Mouse (Mus musculus) naive thymus-derived CD4-positive, alpha-beta T cell, adult 5 months (primary cell): ENCODE measurements around the gene Gm3880. TPM values are rescaled to one million over a fixed set of nuclear protein-coding genes. Genes with fewer than 3 reads are reported as not detected.

Experiments used
- polyA plus RNA-seq: library from polyadenylated mRNA; unstranded; fragments of 100-300 nt; shearing (Covaris generic); gene quantifications from one replicate; pipeline ENCODE4 v1.2.1, GENCODE M21; 2017

Gm3880 gene
- polyA plus RNA-seq, result not detected

GRCm38 (mm10) chrX:102686872-102687271 lies at the start of gene Gm3880:
Gm3880 (minus strand) TSS chrX:102686972.

GRCm38 (mm10) chrX:102707535-102707934 lies 20.8 kb upstream of the Gm3880 start, which contains the start of the genes Gm9112 and Dmrtc1b:
Gm9112 (minus strand) TSS chrX:102707635.
Dmrtc1b (plus strand) TSS chrX:102707865.

GRCm38 (mm10) chrX:102643823-102644572 lies 42.8 kb downstream of the Gm3880 start, which contains the start of gene Phka1:
Phka1 (minus strand) TSS chrX:102644246.

Other genes starting within 250 kb of the Gm3880 start
- gene Hdac8, start 181.6 kb downstream of the Gm3880 start, polyA plus RNA-seq, result 16.3 TPM
- not detected for gene Phka1, start 42.7 kb downstream of the Gm3880 start, polyA plus RNA-seq
- gene Gm9112, start 20.7 kb upstream of the Gm3880 start, polyA plus RNA-seq, result not detected
- gene Dmrtc1b, start 20.9 kb upstream of the Gm3880 start, polyA plus RNA-seq, result not detected
- gene Dmrtc1c1, start 116.0 kb upstream of the Gm3880 start, polyA plus RNA-seq, result not detected
- gene Dmrtc1c2, start 167.6 kb upstream of the Gm3880 start, polyA plus RNA-seq, result not detected
- gene 1700031F05Rik, start 181.0 kb upstream of the Gm3880 start, polyA plus RNA-seq, result not detected
- not detected for gene Dmrtc1a, start 221.7 kb upstream of the Gm3880 start, polyA plus RNA-seq
- not detected for gene 1700011M02Rik, start 221.9 kb upstream of the Gm3880 start, polyA plus RNA-seq
- gene 1700018G05Rik, start 241.4 kb upstream of the Gm3880 start, polyA plus RNA-seq, result not detected